Mouse (Mus musculus) spleen, adult 12 weeks (tissue): ENCODE results near the gene Skil.
A peak's percentile ranks its signal among the peaks of the same experiment; 100 is the strongest.

Experiments
- DNase-seq: peaks from one replicate; pipeline ENCODE4 v3.0.0; 2022; ENCODE audit warnings: low spot score

The Skil gene

GRCm38 (mm10) chr3:31094531-31095178 lies at the start of gene Skil:
Skil (plus strand) TSS chr3:31095058.
- peak; percentile 76 for DNase-seq

GRCm38 (mm10) chr3:31047263-31047662 lies 47.6 kb upstream of the Skil start:
- no peak for DNase-seq

GRCm38 (mm10) chr3:31049087-31049486 lies 45.8 kb upstream of the Skil start:
- DNase-seq, result no peak

- DNase-seq, result no peak
Observed at GRCm38 (mm10) chr3:31050375-31050774, 44.5 kb upstream of the Skil start.

GRCm38 (mm10) chr3:31051730-31052129 lies 43.1 kb upstream of the Skil start:
- no peak for DNase-seq

- DNase-seq, result no peak
Observed at GRCm38 (mm10) chr3:31053191-31053590, 41.7 kb upstream of the Skil start.

- no peak for DNase-seq
Observed at GRCm38 (mm10) chr3:31054888-31055287, 40.0 kb upstream of the Skil start.

- no peak for DNase-seq
Observed at GRCm38 (mm10) chr3:31056047-31056650, 38.7 kb upstream of the Skil start.

GRCm38 (mm10) chr3:31056651-31057627 lies 37.9 kb upstream of the Skil start:
- peak; percentile 43 for DNase-seq

- DNase-seq, result no peak
Observed at GRCm38 (mm10) chr3:31060745-31061102, 34.1 kb upstream of the Skil start.

GRCm38 (mm10) chr3:31061103-31061785 lies 33.6 kb upstream of the Skil start:
- DNase-seq, result no peak

GRCm38 (mm10) chr3:31061786-31062120 lies 33.1 kb upstream of the Skil start:
- no peak for DNase-seq

GRCm38 (mm10) chr3:31062325-31062724 lies 32.5 kb upstream of the Skil start:
- no peak for DNase-seq

- DNase-seq, result no peak
Observed at GRCm38 (mm10) chr3:31068482-31068881, 26.4 kb upstream of the Skil start.

- no peak for DNase-seq
Observed at GRCm38 (mm10) chr3:31071804-31072203, 23.1 kb upstream of the Skil start.

- DNase-seq, result no peak
Observed at GRCm38 (mm10) chr3:31075808-31076207, 19.1 kb upstream of the Skil start.

GRCm38 (mm10) chr3:31077068-31077703 lies 17.7 kb upstream of the Skil start:
- DNase-seq, result no peak

- no peak for DNase-seq
Observed at GRCm38 (mm10) chr3:31079450-31079849, 15.4 kb upstream of the Skil start.

GRCm38 (mm10) chr3:31080791-31081502 lies 13.9 kb upstream of the Skil start:
- DNase-seq, result no peak

GRCm38 (mm10) chr3:31082838-31083506 lies 11.9 kb upstream of the Skil start:
- DNase-seq, result no peak
